Mouse (Mus musculus) effector memory CD4-positive, alpha-beta T cell, adult 7 months (primary cell): ENCODE measurements around the gene Vmn1r170. TPM values are rescaled to one million over a fixed set of nuclear protein-coding genes. Genes with fewer than 3 reads are reported as not detected.

ENCODE experiments used
- polyA plus RNA-seq: library from polyadenylated mRNA; unstranded; fragments of 100-300 nt; shearing (Covaris generic); gene quantifications from one replicate; pipeline ENCODE4 v1.2.1, GENCODE M21; 2017

The Vmn1r170 gene
- not detected for polyA plus RNA-seq

GRCm38 (mm10) chr7:23605875-23606274 lies at the start of gene Vmn1r170:
Gene Vmn1r170 (plus strand): TSS chr7:23606175.

GRCm38 (mm10) chr7:23575226-23575625 lies 30.7 kb upstream of the Vmn1r170 start, which contains the start of gene Vmn1r169:
Gene Vmn1r169 (plus strand): TSS chr7:23575526.

GRCm38 (mm10) chr7:23630422-23630821 lies 24.4 kb downstream of the Vmn1r170 start, which contains the start of gene Vmn1r171:
Gene Vmn1r171 (plus strand): TSS chr7:23630722.

Other genes with a start within 250 kb of the Vmn1r170 start
- gene Nlrp5, start 220.3 kb upstream of the Vmn1r170 start, polyA plus RNA-seq = not detected
- not detected for gene Vmn1r167, start 99.0 kb upstream of the Vmn1r170 start, polyA plus RNA-seq
- not detected for gene Vmn1r168, start 66.4 kb upstream of the Vmn1r170 start, polyA plus RNA-seq
- not detected for gene Vmn1r169, start 30.6 kb upstream of the Vmn1r170 start, polyA plus RNA-seq
- gene Vmn1r171, start 24.5 kb downstream of the Vmn1r170 start, polyA plus RNA-seq = not detected
- gene Vmn1r172, start 52.1 kb downstream of the Vmn1r170 start, polyA plus RNA-seq = not detected
- 0.10 TPM for gene Vmn1r173, start 94.5 kb downstream of the Vmn1r170 start, polyA plus RNA-seq
- not detected for gene Vmn1r174, start 146.1 kb downstream of the Vmn1r170 start, polyA plus RNA-seq
- not detected for gene Vmn1r175, start 204.5 kb downstream of the Vmn1r170 start, polyA plus RNA-seq
- not detected for gene Vmn1r176, start 231.2 kb downstream of the Vmn1r170 start, polyA plus RNA-seq